Mouse (Mus musculus) stomach, postnatal 0 days (tissue): ENCODE results near the gene Klk1b16.

Source experiments
- CTCF ChIP-seq: IDR thresholded peaks from 2 replicates; pipeline ENCODE4 v1.5.1; 2016; ENCODE audit warnings: antibody characterized with exemption, low read depth, mild to moderate bottlenecking, moderate library complexity
- EP300 ChIP-seq: optimal IDR thresholded peaks from 2 replicates; pipeline ENCODE3; 2016; ENCODE audit warnings: antibody characterized with exemption

DNA sequence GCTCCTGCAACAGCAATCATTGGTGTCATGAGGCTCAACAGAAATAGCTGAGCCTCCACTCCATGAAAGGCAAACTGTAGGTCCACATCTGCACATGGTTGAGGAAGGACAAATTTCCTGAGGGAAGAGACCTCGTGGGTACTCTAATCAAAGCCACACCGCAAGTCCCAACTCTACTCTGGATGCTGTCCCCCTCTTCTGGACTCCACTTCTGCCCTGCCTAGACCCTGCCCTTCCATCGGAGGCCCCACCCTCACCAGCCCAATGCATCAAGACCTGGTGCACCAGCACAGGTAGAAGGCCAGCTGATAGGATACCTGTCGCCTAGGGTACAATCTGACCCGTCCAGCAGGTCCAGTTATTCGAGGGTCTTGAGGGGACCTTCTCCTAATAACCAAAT is 13.1 kb upstream of the Klk1b16 start:
- TF ChIP-seq CTCF (no peak), EP300 (no peak)
